Mouse (Mus musculus) heart, adult 18-20 months (tissue): ENCODE results near the gene Zfp941. TPM values are rescaled to one million over a fixed set of nuclear protein-coding genes. Genes with fewer than 3 reads are reported as not detected.

Experiments
- DNase-seq, 2 experiments: peaks; one replicate each; pipeline ENCODE4 v3.0.0; 2021 to 2022; ENCODE audit warnings: mixed read lengths in 1 of 2
- total RNA-seq, 2 experiments: library from RNA; stranded (reverse); gene quantifications; 2 replicates each; pipeline ENCODE4 v1.2.3; 2021

Gene Zfp941
- total RNA-seq, 2 experiments from 2014 or later, result 0.20 to 0.41 TPM

- DNase-seq, result no peak
Observed at GRCm38 (mm10) chr7:140840750-140841735, 19.1 kb upstream of the Zfp941 start.

GRCm38 (mm10) chr7:140839556-140839955 lies 17.6 kb upstream of the Zfp941 start:
- no peak for DNase-seq

- DNase-seq, result no peak
Observed at GRCm38 (mm10) chr7:140836243-140837115, 14.5 kb upstream of the Zfp941 start.

GRCm38 (mm10) chr7:140835758-140836087 lies 13.7 kb upstream of the Zfp941 start:
- DNase-seq, result no peak

GRCm38 (mm10) chr7:140834968-140835757 lies 13.2 kb upstream of the Zfp941 start, which contains the start of gene Urah:
Urah (plus strand) TSS chr7:140835018.
- DNase-seq, result no peak

- DNase-seq, result no peak
Observed at GRCm38 (mm10) chr7:140833341-140833740, 11.4 kb upstream of the Zfp941 start.

GRCm38 (mm10) chr7:140831447-140831846 lies 9.5 kb upstream of the Zfp941 start:
- DNase-seq, result no peak

- DNase-seq, result peak in 1 of 2 experiments; percentile 29
Observed at GRCm38 (mm10) chr7:140828171-140828881, 6.3 kb upstream of the Zfp941 start.

GRCm38 (mm10) chr7:140822731-140823130 lies 753 bp upstream of the Zfp941 start:
- DNase-seq, result no peak

- no peak for DNase-seq
Observed at GRCm38 (mm10) chr7:140821305-140821652, 699 bp downstream of the Zfp941 start.

- no peak for DNase-seq
Observed at GRCm38 (mm10) chr7:140820173-140820572, 1.8 kb downstream of the Zfp941 start.

- DNase-seq, result no peak
Observed at GRCm38 (mm10) chr7:140812850-140813249, 9.1 kb downstream of the Zfp941 start.

- no peak for DNase-seq
Observed at GRCm38 (mm10) chr7:140811714-140812113, 10.3 kb downstream of the Zfp941 start.

GRCm38 (mm10) chr7:140810496-140810895 lies 11.5 kb downstream of the Zfp941 start:
- no peak for DNase-seq

- peak; percentile 24 to 30 for DNase-seq
Observed at GRCm38 (mm10) chr7:140805704-140806103, 16.3 kb downstream of the Zfp941 start.

GRCm38 (mm10) chr7:140802629-140803028 lies 19.3 kb downstream of the Zfp941 start:
- no peak for DNase-seq

- no peak for DNase-seq
Observed at GRCm38 (mm10) chr7:140798212-140798611, 23.8 kb downstream of the Zfp941 start.

- no peak for DNase-seq
Observed at GRCm38 (mm10) chr7:140797619-140798018, 24.4 kb downstream of the Zfp941 start.

- no peak for DNase-seq
Observed at GRCm38 (mm10) chr7:140793541-140793940, 28.4 kb downstream of the Zfp941 start.

- no peak for DNase-seq
Observed at GRCm38 (mm10) chr7:140788053-140788435, 33.9 kb downstream of the Zfp941 start.

- DNase-seq, result no peak
Observed at GRCm38 (mm10) chr7:140787406-140788052, 34.4 kb downstream of the Zfp941 start, which contains the start of gene Syce1. Syce1 (minus strand) TSS chr7:140787852.
